Mouse (Mus musculus): ENCODE measurements around the gene Rpl37a.

GRCm38 (mm10) chr1:72746382-72746781, 35.3 kb downstream of the Rpl37a start:
- TF ChIP-seq CTCF (IDR thresholded peaks at IDR 0.05; ENCODE audit: extremely low read depth, insufficient read depth, insufficient read length, insufficient replicate concordance), result no peak
- no peak for TF ChIP-seq POLR2A (IDR thresholded peaks at IDR 0.05; ENCODE audit: low read depth, low read length)
